Mouse (Mus musculus) spleen, adult 2 months (tissue): Measurements from ENCODE around the gene Dnajc10.

Experiments used
- CTCF ChIP-seq: fragments of 200-500 bp; IDR thresholded peaks from 2 replicates; pipeline ENCODE4 v1.5.1; 2011; ENCODE audit warnings: mild to moderate bottlenecking, inconsistent platforms; ENCODE audit not compliant: insufficient read depth, insufficient read length, insufficient replicate concordance; ENCODE audit errors: extremely low read depth
- POLR2A ChIP-seq: fragments of 200-500 bp; IDR thresholded peaks from 2 replicates; pipeline ENCODE4 v1.6.1; 2011; ENCODE audit warnings: low read depth, low read length, inconsistent platforms

- TF ChIP-seq CTCF (no peak), POLR2A (no peak)
Measured at GRCm38 (mm10) chr2:80396864-80397263, 81.6 kb downstream of the Dnajc10 start.
